Mouse (Mus musculus) spleen, adult 2 months (tissue): Measurements from ENCODE around the gene Tgfb2.

Source experiments
- CTCF ChIP-seq: fragments of 200-500 bp; IDR thresholded peaks from 2 replicates; pipeline ENCODE4 v1.5.1; 2011; ENCODE audit warnings: mild to moderate bottlenecking, inconsistent platforms; ENCODE audit not compliant: insufficient read depth, insufficient read length, insufficient replicate concordance; ENCODE audit errors: extremely low read depth
- POLR2A ChIP-seq: fragments of 200-500 bp; IDR thresholded peaks from 2 replicates; pipeline ENCODE4 v1.6.1; 2011; ENCODE audit warnings: low read depth, low read length, inconsistent platforms

DNA sequence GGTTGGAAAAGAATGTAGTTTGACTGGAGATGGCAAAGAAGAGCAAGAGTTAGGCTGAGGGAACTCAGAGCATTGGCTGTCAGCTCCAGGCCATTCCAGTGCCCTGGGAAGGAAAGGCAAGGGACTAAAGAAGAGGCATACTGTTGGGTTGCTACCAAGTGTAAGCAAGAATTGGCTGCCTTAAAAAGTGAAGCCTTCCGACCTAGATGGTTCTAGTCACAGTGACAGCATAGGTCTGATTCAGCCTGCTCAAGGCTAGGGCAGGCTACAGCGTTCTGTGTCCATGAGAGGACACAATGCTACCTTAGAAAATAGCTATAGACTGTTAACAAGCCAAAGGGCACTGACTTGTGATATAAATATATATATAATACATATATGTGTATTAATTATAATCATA is 117.6 kb downstream of the Tgfb2 start:
- no peak for TF ChIP-seq POLR2A
- TF ChIP-seq CTCF, result no peak
